Mouse (Mus musculus): ENCODE results near the gene Akna.

DNA sequence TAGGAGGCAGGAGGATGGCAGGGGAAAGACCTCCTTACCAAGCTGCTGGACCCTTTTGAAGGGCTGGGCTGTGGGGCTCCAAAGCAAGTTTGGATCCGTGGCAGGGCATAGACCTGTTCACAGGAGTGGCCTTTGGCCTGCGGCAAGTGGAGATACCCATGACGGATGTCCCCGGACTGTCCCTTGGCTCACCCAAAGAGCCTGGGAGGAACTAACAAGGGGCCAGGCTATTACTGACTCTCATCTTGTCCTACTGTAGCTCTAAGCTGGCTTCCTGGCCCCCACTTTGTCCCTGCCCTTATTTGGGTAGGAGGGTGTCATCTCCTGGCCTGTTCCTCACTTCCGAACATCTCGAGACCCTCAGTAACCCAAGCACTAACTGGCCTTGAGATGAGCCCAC, 596 bp downstream of the Akna start:
- TF ChIP-seq POLR2A (IDR thresholded peaks at IDR 0.05; ENCODE audit: low read depth, low read length), result no peak
- no peak for TF ChIP-seq CTCF (IDR thresholded peaks at IDR 0.05; ENCODE audit: extremely low read depth, insufficient read length, insufficient replicate concordance, low read depth, low read length)
